Mouse (Mus musculus) heart, postnatal 14 days (tissue): ENCODE measurements around the gene Cenph. TPM values are rescaled to one million over a fixed set of nuclear protein-coding genes. Genes with fewer than 3 reads are reported as not detected.
"Not testable (repeated sequence)": the region's sequence is repeated elsewhere in the genome, so short reads cannot be mapped to it uniquely, and the experiment has no call there.

Experiments used
- DNase-seq, 2 experiments: peaks; one replicate each; pipeline ENCODE4 v3.0.0; 2021 to 2022
- intact Hi-C: fragments of 180-260 bp; cut with DNase I; formaldehyde crosslinking; loops from one replicate; pipeline ENCODE4 v1.15.1; 2025
- total RNA-seq, 2 experiments: library from RNA; stranded (reverse); gene quantifications; 2 replicates each; pipeline ENCODE4 v1.2.3; 2021

Gene Cenph
- total RNA-seq, 2 experiments from 2014 or later = 0.36 to 0.80 TPM

GRCm38 (mm10) chr13:100750799-100751198 lies 24.9 kb downstream of the Cenph start:
- no peak for DNase-seq
- intact Hi-C loops = no loop called here

- intact Hi-C loops = loop anchor here (5.0 kb wide), 1 partner anchor 39 kb away; the partner anchor contains the start of gene Ccnb1
- DNase-seq = peak in 1 of 2 experiments; percentile 9
These were observed 27.1 kb downstream of the Cenph start for GRCm38 (mm10) chr13:100748638-100749037.

DNA sequence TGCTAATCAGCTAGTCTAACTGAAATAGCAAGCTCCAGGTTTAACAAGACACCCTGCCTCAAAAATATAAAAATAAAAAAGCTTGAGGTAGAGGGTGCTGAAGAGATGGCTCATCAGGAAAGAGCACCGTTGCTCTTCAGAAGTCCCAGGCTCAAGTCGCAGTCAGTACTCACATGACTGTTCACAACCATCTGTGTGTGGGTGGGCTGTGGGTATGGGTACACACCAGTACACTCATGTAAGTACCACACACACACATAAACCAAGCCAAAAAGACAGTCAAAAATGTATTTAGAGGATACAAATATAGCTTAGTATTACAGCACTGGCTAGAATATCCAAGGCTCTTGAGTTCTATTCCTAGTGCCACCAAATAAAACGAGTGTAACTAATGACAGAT lies 29.6 kb downstream of the Cenph start:
- no peak for DNase-seq
- intact Hi-C loops = loop anchor here (5.0 kb wide), 1 partner anchor 41 kb away; the partner anchor contains the start of gene Ccnb1

DNA sequence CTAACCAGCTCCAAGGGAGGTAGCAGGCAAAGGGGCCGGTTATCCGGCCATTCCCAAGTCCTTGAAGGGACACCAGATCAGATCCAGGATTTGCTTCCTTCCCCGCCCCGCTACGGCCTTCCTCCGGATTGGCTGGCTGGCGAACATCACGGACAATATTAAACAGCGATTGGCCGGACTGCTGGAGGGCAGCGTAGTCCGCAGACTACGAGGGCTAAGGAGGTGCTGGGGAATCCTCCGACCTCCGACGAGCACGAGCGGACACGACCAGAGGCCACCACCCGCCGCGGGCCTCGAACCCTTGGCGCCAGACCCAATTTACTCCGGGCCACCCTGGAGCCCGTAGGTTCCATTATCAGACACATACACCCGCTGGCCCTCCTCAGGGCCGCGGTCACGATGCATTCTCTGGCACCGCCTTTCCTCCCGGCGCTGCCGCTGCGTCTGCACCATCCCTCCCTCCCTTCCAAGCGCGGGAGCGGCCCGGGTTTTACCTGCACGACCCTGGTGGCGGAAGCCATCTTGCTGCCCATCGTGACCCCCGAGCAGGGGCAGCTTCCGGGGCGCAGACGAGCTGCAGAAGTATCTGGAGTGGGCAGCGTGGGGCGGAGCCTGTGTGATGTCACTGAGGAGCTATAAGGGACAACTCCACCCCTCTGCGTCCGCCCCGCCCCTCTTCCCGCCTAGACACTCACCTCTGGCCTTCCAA lies 31.5 kb downstream of the Cenph start, which contains the start of gene Mrps36:
Gene Mrps36, minus strand, starts transcription at position 624 of the 709 bp plus-strand sequence.
- intact Hi-C loops = no loop called here
- peak; percentile 90 to 91 for DNase-seq

- no peak for DNase-seq
- intact Hi-C loops = no loop called here
These were observed 32.2 kb downstream of the Cenph start for GRCm38 (mm10) chr13:100743346-100744035.

DNA sequence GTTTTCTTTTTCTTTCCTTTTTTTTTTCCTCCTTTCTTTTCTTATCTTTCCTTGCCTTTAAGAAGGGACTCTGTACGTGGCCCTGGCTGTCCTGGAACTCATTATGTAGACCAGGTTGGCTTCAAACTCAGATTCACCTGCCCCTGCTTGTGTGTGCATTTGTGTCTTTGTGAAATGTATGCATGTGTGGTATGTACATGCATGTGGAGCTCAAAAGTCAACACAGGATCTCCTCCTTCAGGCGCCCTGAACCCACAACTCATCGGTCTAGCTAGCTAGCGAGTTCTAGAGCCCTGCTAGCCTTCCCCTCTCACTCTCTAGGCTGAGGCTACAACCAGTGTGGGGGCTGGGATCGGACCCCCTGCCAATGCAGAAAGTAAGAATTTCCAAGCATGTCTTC lies 32.9 kb downstream of the Cenph start:
- DNase-seq = no peak
- intact Hi-C loops = no loop called here

DNA sequence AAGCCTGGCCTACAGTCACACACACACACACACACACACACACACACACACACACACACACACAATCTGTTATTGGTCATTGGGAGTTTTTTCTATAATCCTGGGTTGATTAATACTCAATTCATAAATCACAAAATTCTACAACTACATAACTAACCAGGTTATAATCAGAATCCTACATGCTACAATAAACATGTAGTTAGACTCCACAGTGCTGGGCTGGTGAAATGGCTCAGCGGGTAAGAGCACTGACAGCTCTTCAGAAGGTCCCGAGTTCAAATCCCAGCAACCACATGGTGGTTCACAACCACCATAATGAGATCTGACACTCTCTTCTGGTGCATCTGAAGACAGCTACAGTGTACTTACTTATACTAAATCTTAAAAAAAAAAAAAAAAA lies 42.9 kb downstream of the Cenph start:
- DNase-seq = no peak

DNA sequence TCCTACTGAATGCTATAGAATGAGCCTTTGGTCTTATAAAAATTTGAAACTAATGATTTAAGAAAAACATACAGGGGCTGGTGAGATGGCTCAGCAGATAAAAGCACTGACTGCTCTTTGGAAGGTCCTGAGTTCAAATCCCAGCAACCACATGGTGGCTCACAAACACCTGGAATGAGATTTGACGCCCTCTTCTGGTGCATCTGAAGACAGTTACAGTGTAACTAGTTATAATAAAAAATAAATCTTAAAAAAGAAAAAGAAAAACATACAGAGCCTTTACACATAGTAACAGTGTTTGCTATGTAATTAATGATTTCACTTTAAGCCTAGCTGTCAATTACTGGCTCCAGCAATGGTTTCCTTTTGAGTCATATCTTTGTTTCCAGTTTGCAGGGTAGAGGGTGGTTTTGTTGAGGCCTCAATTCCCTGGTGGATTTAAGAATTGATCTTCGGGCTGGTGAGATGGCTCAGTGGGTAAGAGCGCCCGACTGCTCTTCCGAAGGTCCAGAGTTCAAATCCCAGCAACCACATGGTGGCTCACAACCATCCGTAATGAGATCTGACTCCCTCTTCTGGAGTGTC lies 44.1 kb downstream of the Cenph start:
- intact Hi-C loops = loop anchor here (5.0 kb wide), 1 partner anchor 101 kb away; the partner anchor contains the start of gene Slc30a5

More for the DNA sequence above, 42.9 kb downstream of the Cenph start:
- intact Hi-C loops = loop anchor here (5.0 kb wide), 1 partner anchor 100 kb away; the partner anchor contains the start of gene Slc30a5

DNA sequence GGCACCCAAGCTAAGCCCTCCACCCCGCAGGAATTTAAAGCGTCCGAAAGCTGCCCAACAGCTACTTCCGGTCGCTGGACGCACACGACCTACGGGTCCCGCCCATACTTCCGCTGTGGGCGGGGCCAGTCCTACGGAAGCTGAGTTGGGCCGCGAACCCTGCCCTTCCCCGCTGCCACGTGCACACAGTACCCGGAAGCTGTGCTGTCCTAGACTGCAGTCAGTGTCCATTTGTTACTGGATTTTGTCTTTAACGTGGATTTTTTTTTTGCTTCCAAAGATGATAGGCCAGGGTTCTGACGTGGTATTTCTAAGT lies 44.9 kb downstream of the Cenph start, which contains the start of gene Cdk7:
Gene Cdk7, minus strand, starts transcription at position 79 of the 316 bp plus-strand sequence.
- peak; percentile 93 to 95 for DNase-seq
- intact Hi-C loops = loop anchor here (5.0 kb wide), 1 partner anchor 101 kb away; the partner anchor contains the start of gene Slc30a5

More for the DNA sequence above, 44.1 kb downstream of the Cenph start:
- not testable (repeated sequence) for DNase-seq

DNA sequence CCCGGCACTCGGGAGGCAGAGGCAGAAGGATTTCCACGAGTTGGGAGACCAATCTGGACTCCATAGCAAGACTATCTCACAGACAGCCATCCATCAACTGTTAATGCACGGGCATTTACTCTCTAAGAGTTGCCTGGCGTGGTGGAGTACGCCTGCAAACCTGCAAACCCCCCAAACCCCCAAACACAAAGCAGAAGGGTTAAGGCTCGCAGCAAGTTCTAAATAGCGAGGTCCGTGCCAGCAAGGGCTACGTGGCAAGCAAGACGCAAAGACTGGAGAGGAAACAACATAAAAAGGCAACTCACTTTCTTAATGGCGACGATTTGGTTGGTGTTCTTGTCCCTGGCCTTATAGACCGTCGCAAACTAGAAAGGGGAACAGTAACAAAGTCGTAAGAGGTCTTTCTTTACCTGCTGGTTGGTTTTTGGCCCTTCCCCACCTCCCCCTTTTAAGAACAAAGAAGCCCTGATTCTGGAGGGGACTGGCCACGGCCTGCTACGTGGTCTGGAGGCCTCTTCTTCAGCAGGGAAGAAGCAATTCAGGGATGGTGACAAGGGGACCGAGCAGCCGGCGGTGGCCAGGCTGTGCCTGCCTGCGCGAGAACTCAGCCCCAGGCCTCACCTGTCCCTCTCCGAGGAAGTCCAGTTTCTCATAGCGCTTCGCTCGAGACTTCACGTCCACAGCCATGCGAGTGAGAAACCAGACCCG lies 45.4 kb downstream of the Cenph start:
- intact Hi-C loops = loop anchor here (5.0 kb wide), 1 partner anchor 102 kb away; the partner anchor contains the start of gene Slc30a5

GRCm38 (mm10) chr13:100728530-100728929 lies 47.2 kb downstream of the Cenph start:
- intact Hi-C loops = loop anchor here (5.0 kb wide), 1 partner anchor 76 kb away; the partner anchor contains the start of genes Ak6, Rad17 and Taf9
- not testable (repeated sequence) for DNase-seq

More for the DNA sequence above, 45.4 kb downstream of the Cenph start:
- DNase-seq = peak; percentile 12 to 17

DNA sequence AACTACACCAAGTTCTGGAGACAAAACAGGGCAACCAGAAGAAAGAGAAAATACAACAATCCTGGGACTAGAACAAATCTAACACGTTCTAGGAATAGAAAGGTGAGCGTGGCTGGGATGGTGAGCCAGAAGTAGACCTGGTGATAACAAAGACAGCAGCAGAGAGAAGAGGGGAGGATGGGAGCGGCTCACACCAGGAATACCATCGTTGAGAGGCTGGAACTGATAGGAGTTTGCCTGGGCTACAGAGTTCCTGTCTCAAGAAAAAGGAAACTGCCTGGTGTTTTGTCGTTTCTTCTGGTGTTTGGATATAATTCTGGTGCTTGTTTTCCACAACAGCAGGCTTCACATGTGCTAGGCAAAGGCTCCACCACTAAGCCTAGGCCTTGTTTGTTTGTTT lies 47.6 kb downstream of the Cenph start:
- no peak for DNase-seq
- intact Hi-C loops = loop anchor here (5.0 kb wide), 1 partner anchor 76 kb away; the partner anchor contains the start of genes Ak6, Rad17 and Taf9

DNA sequence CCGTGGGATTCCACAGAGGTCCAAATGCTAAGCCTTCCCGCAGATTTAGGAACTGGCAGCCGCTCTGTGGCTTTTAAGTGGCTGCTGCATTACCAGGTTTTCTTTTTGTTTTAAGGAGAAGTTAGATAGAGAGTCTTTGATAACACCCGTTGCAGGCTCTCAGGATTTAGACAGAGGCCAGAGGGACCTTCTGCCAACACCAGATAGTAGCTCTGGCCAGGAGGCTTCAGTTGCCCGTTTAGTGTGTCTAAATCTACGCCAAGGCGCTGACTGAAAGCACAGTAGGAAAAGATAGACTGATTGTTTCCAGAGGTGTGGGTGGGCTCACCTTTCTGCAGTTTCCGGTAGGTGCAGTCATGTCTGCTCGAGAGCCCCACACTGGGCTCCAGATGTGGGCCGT lies 50.5 kb downstream of the Cenph start:
- no peak for DNase-seq
- intact Hi-C loops = loop anchor here (5.0 kb wide), 1 partner anchor 73 kb away; the partner anchor contains the start of genes Ak6, Rad17 and Taf9

- peak; percentile 12 to 25 for DNase-seq
- intact Hi-C loops = no loop called here
These were observed 51.5 kb downstream of the Cenph start for GRCm38 (mm10) chr13:100724051-100724754.

DNA sequence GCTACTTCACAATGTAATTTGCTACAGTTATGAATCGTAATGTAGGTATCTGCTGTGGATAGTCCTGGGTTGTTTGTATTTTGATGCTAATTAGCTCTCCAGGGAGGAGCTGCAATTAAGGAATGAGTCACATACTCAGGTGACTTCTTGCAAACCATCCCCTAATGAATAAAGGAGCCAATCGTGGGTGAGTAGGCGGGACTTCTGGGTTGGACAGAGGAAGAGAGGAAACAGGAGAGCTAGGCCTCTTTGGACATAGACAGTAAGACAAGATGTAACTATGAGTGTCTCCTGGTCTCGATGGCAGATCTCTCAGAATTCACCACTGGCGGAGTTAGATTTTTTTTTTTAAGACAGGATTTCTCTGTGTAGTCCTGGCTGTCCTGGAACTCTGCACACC lies 54.0 kb downstream of the Cenph start:
- no peak for DNase-seq
- intact Hi-C loops = no loop called here

DNA sequence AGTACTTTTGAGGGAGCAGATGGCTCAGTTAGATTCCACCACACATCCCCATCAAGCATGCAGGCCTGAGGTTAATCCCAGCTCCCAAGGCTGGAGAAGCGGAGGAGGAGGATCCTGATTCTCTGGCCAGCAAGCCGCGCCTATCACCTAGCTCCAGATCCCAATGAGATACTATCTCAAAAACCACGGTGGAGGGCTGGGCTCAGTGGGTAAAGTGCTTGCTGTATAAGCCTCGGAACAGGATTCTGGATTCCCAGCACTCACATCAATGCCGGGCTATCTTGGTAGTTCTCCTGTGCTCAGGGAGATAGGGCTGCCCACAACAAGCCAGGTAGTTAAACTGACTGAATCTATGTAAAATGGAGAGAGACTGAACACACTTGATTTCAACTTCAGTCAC lies 60.2 kb downstream of the Cenph start:
- DNase-seq = no peak
- intact Hi-C loops = no loop called here
